ENCODE assay signal across 8 mouse cellular contexts in the genomic region with DNA sequence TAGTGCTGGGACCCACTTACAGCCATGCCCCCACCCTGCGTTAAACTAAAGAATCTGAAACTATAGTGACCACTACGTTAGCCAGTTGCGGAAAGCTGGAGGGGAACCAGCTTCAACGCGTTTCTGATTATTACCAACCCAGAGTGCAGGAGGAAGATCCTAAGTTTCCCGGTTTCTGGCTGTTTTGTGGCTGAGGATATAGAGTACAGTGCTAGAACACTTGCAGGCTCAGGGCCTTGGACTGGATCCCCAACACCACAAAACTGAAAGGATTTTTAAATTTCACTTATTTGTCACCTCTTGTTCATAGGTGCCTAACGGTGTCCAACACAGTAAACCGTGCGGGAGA. TPM values are rescaled to one million over a fixed set of nuclear protein-coding genes. Genes with fewer than 3 reads are reported as not detected.
DNase-seq lines count a peak whose midpoint lies in the region; ATAC-seq and TF ChIP-seq lines count a peak whose summit lies in the region.

No protein-coding gene starts in this region.

- H3K4me1 ChIP-seq in liver, embryonic 14.5 days (replicated peaks; ENCODE audit: control insufficient read depth in 2 of 2, insufficient read depth in 2 of 2, low read length in 1 of 2): peaks cover 13 to 18% of the 10 kb centered on the region in 2 experiments

- H3K4me3 ChIP-seq in liver, embryonic 14.5 days (ENCODE audit: insufficient read depth in 1 of 2, low read depth in 2 of 2, low read length in 2 of 2): peak overlapping the region; percentile 77 to 78

- H3K4me2 ChIP-seq in liver, embryonic 14.5 days (ENCODE audit: low read depth): peak overlapping the region; percentile 97

- WGBS in liver, embryonic 14.5 days (ENCODE audit: insufficient replicate concordance): 45% methylated on average over 9 of the region's 9 CpGs

- peak overlapping the region; percentile 93 for H3K9ac ChIP-seq in liver, embryonic 14.5 days (replicated peaks)

- ATAC-seq in CD4-positive, CD25-positive, alpha-beta regulatory T cell, adult 4 months: no peak
- ATAC-seq in liver, embryonic 14.5 days (ENCODE audit: insufficient read depth): no peak

- no peaks in the 10 kb centered on the region for H3K27me3 ChIP-seq in liver, embryonic 14.5 days (ENCODE audit: control insufficient read depth, insufficient read depth, low read length)

- H3K9me3 ChIP-seq in liver, embryonic 14.5 days (ENCODE audit: control insufficient read depth, low read length): no peaks in the 10 kb centered on the region

- DNase-seq in CD4-positive, CD25-positive, alpha-beta regulatory T cell, adult 2 months (ENCODE audit: low read depth, low spot score): peak; percentile 13
- DNase-seq in urinary bladder, postnatal 25 days (ENCODE audit: low spot score): peak; percentile 19
- DNase-seq in urinary bladder, postnatal 36 days (ENCODE audit: low spot score in 2 of 2): no peak
- DNase-seq in liver, embryonic 14.5 days (ENCODE audit: low read depth in 3 of 3, low spot score in 3 of 3): no peak
- no peak for DNase-seq in B cell, adult 2 months
- no peak for DNase-seq in ovary, adult 18-20 months (ENCODE audit: low spot score)
- DNase-seq in embryo, embryonic 9.5 days (ENCODE audit: extremely low spot score): no peak

- TF ChIP-seq CTCF in liver, embryonic 14.5 days (IDR thresholded peaks at IDR 0.05; ENCODE audit: low read depth): no peak

- peak overlapping the region; percentile 99 for H3K27ac ChIP-seq in liver, embryonic 14.5 days

- TF ChIP-seq EP300 in liver, embryonic 14.5 days (IDR thresholded peaks at IDR 0.05; ENCODE audit: low read depth): no peak

- H3K36me3 ChIP-seq in liver, embryonic 14.5 days (replicated peaks; ENCODE audit: control insufficient read depth, insufficient read depth, low read depth): peaks cover 2% of the 10 kb centered on the region; the same call in 1 of the 2 replicates

RNA-seq across cellular contexts. Expression of a gene that starts 0.9 kb away (rescaled TPM):
- polyA plus RNA-seq in CD4-positive, CD25-positive, alpha-beta regulatory T cell, adult 4 months (2017; shearing (Covaris generic)): 10 to 100 TPM; 21.1 to 37.6 TPM
- 14.4 and 26.6 TPM in 2 replicates for polyA plus RNA-seq in liver, embryonic 14.5 days (2012; rRNA removed)
- 47.0 and 50.3 TPM in 2 replicates for polyA plus RNA-seq in liver, embryonic 14.5 days (2014; fragmentation: Nextera tagmentation; extraction: Ambion mirVana)

RNA-seq across cellular contexts. Expression of a gene that starts 23.3 kb away (rescaled TPM):
- 10 to 100 TPM; 24.3 to 28.4 TPM for polyA plus RNA-seq in CD4-positive, CD25-positive, alpha-beta regulatory T cell, adult 4 months (2017; shearing (Covaris generic))
- 5.7 and 7.6 TPM in 2 replicates for polyA plus RNA-seq in liver, embryonic 14.5 days (2012; rRNA removed)
- 10.7 and 12.3 TPM in 2 replicates for polyA plus RNA-seq in liver, embryonic 14.5 days (2014; fragmentation: Nextera tagmentation; extraction: Ambion mirVana)

RNA-seq across cellular contexts. Expression of a gene that starts 49.5 kb away (rescaled TPM):
- polyA plus RNA-seq in CD4-positive, CD25-positive, alpha-beta regulatory T cell, adult 4 months (2017; shearing (Covaris generic)): 10 to 100 TPM; 17.4 to 18.3 TPM
- 3.1 and 4.0 TPM in 2 replicates for polyA plus RNA-seq in liver, embryonic 14.5 days (2012; rRNA removed)
- 7.2 and 8.7 TPM in 2 replicates for polyA plus RNA-seq in liver, embryonic 14.5 days (2014; fragmentation: Nextera tagmentation; extraction: Ambion mirVana)

Comparison
In these comparisons a context has a peak if more than half of its experiments do, and no peak if none do; other contexts are left out.
1. DNase-seq: peak in CD4-positive, CD25-positive, alpha-beta regulatory T cell, adult 2 months (single experiment) and urinary bladder, postnatal 25 days (single experiment); none in urinary bladder, postnatal 36 days (0 of 2), liver, embryonic 14.5 days (0 of 3), B cell, adult 2 months (0 of 2), ovary, adult 18-20 months (single experiment) and embryo, embryonic 9.5 days (single experiment).